Mouse (Mus musculus): ENCODE measurements at regions not wholly inside any gene's neighbourhood (a gene's known extent, or its start where the extent isn't known, plus 50 kb on each side); places are given as distances from the start of the nearest gene placed in this dataset.

DNA sequence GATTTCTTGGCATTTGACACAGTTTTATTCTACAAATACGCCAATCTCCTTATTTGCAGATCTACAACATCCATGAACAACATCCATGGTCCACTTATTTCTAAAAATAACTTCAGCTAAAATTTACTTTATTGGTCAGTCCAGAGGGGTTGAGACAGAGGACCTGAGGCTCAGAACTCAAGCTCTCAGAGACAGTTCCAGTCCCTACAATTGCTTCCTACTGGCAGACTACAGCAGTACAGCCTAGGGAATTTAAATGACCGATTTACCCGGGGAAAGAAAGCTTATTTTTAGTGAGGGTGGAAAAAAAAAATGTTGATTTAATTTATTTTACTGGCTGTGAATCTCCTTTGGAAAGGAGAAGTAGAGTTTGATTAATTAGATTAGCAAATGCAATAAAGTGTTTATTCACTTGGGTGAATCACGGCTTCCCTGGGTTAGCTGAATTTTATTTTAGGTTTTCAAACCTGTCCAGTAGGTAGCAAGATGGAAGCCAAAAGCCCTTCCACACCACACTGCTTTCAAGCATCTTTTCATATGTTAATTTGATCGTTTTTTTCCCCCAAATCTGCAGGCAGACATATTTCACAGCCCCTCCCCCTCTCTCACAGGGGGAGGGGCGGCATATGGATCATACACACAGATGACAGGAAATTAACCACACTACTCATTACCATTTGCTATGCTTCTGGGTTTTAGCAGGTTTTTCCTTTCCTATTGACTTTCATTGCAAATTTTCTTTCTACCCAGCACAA lies 143.0 kb downstream of the Sox4 start:
- no peak for TF ChIP-seq CTCF (IDR thresholded peaks at IDR 0.05; ENCODE audit: insufficient read depth, low read depth, low read length)
- no peak for TF ChIP-seq POLR2A (IDR thresholded peaks at IDR 0.05; ENCODE audit: insufficient read depth, low read depth, low read length)

Data from olfactory bulb, adult 2 months (tissue).